Mouse (Mus musculus) forebrain, embryonic 16.5 days (tissue): ENCODE results near the gene Fam189b. TPM values are rescaled to one million over a fixed set of nuclear protein-coding genes. Genes with fewer than 3 reads are reported as not detected.
A peak's percentile ranks its signal among the peaks of the same experiment; 100 is the strongest.

Experiments used
- ATAC-seq: fragments of 200-750 bp; cut with Nextera tagmentation; 2 replicates; pipeline ENCODE4 v1.8.0; 2017; ENCODE audit warnings: mild to moderate bottlenecking, moderate library complexity
- H3K27ac ChIP-seq: fragments of 300-500 bp; sonication (generic); 2 replicates; pipeline ENCODE4 v1.5.1; 2014; ENCODE audit warnings: low read length, control low read depth
- H3K27me3 ChIP-seq: fragments of 300-500 bp; sonication (generic); replicated peaks from 2 replicates; pipeline ENCODE4 v1.6.1; 2014; ENCODE audit warnings: low read length; ENCODE audit not compliant: control insufficient read depth, insufficient read depth
- H3K36me3 ChIP-seq: fragments of 300-500 bp; sonication (generic); 2 replicates; pipeline ENCODE4 v1.6.1; 2014; ENCODE audit not compliant: control insufficient read depth, insufficient read depth
- H3K4me1 ChIP-seq: fragments of 300-500 bp; sonication (generic); replicated peaks from 2 replicates; pipeline ENCODE4 v1.6.1; 2014; ENCODE audit warnings: low read length; ENCODE audit not compliant: control insufficient read depth, insufficient read depth
- H3K4me2 ChIP-seq: fragments of 300-500 bp; sonication (generic); 2 replicates; pipeline ENCODE4 v1.6.1; 2014; ENCODE audit warnings: mild to moderate bottlenecking, low read length, control low read depth
- H3K4me3 ChIP-seq: fragments of 300-500 bp; sonication (generic); replicated peaks from 2 replicates; pipeline ENCODE4 v1.5.1; 2014; ENCODE audit warnings: mild to moderate bottlenecking, low read length, control low read depth
- H3K9ac ChIP-seq: fragments of 300-500 bp; sonication (generic); replicated peaks from 2 replicates; pipeline ENCODE4 v1.6.1; 2014; ENCODE audit warnings: low read depth, low read length, control low read depth
- H3K9me3 ChIP-seq: fragments of 300-500 bp; sonication (generic); 2 replicates; pipeline ENCODE4 v1.6.1; 2016; ENCODE audit warnings: low read length; ENCODE audit not compliant: control insufficient read depth
- WGBS: fragments of 180-500 bp; shearing (Covaris S2); extraction: QIAGEN DNeasy Blood & Tissue Kit; methylation state at CpG from one replicate; pipeline ENCODE4 v1.1.7; 2014; 5-methylcytosine and 5-hydroxymethylcytosine counted together
- polyA plus RNA-seq: library from polyadenylated mRNA; unstranded; fragments of >200 nt; fragmentation: Nextera tagmentation; extraction: Ambion mirVana; gene quantifications from 2 replicates; pipeline ENCODE4 v1.2.1, GENCODE M21; 2015

The Fam189b gene
- polyA plus RNA-seq, 1 experiment from 2014 or later, result 30.7 TPM

DNA sequence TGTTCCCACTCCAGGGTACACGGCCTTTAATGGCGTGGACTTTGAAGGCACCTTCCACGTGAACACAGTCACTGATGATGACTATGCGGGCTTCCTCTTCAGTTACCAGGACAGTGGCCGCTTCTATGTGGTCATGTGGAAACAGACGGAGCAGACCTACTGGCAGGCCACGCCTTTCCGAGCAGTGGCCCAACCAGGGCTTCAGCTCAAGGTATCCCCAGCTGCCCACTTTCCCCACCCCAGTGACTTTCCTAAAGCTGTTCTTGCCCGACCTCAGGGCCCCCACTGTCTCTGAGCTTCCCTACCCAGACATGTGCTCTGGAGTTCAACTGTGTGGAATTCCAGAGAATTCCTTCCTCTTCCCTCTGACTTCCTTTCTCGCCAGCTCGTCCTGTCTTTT is 41.9 kb downstream of the Fam189b start:
- H3K27me3 ChIP-seq, result no peaks in the 10 kb centered on the region
- peak overlapping the region; percentile 58 for H3K9ac ChIP-seq
- no peaks in the 10 kb centered on the region for H3K9me3 ChIP-seq
- peak overlapping the region; percentile 89 for H3K27ac ChIP-seq
- WGBS, result 16% methylated on average over 11 of the region's 11 CpGs
- no peak for ATAC-seq
- H3K4me3 ChIP-seq, result peak overlapping the region; percentile 48
- no peaks in the 10 kb centered on the region for H3K36me3 ChIP-seq
- H3K4me1 ChIP-seq, result peaks cover 55% of the 10 kb centered on the region
- H3K4me2 ChIP-seq, result peak overlapping the region; percentile 71

DNA sequence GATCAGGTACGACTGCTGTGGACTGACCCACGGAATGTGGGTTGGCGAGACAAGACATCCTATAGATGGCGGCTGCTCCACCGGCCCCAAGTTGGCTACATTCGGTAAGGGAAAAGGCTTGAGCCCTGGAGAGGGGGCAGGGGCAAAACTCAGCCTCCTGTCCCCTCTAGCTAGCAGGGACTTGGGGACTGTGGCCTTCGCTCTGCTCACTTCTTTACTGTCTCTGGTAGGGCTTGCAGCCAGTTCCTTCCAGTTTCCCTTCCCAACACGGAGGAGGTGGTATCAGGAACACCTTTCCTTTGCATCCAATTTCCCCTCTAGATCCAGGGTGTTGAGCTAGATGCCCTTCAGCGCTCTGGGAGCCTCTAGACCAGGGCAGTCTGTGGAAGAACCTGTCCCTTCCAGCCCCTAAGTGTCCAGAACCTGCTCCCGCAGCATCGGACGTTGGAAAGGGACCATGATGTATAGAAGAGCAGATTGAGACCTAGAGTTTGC is 42.4 kb downstream of the Fam189b start:
- H3K4me2 ChIP-seq, result peak overlapping the region; percentile 71
- peaks cover 55% of the 10 kb centered on the region for H3K4me1 ChIP-seq
- no peak for ATAC-seq
- H3K9ac ChIP-seq, result peak overlapping the region; percentile 58
- H3K27ac ChIP-seq, result peak overlapping the region; percentile 89
- no peaks in the 10 kb centered on the region for H3K36me3 ChIP-seq
- WGBS, result 6% methylated on average over 12 of the region's 12 CpGs
- no peaks in the 10 kb centered on the region for H3K9me3 ChIP-seq
- H3K4me3 ChIP-seq, result peak overlapping the region; percentile 48
- H3K27me3 ChIP-seq, result no peaks in the 10 kb centered on the region

DNA sequence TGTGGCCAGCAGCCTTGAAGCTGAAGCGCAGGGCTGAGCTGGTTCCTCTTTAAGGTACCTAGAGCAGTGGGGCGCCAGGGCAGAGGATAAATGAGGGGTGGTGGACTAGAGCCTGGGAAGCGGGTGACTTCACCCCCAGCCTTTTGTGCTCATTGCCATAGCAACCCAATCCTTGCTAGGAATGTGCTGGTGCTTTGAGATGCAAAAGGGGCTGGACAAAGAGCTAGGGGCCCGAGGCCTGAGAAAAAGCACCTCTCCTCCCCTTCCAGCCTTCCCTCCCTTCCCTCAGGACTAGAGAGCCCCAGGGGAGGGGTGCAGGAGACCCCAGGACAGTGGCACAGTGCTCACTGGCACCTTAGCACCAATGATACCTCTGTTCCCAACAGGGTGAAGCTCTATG is 43.0 kb downstream of the Fam189b start:
- Histone ChIP-seq H3K9ac (peak overlapping the region; percentile 58), H3K4me1 (peaks cover 55% of the 10 kb centered on the region), H3K27ac (peak overlapping the region; percentile 89), H3K36me3 (no peaks in the 10 kb centered on the region), H3K9me3 (no peaks in the 10 kb centered on the region), H3K27me3 (no peaks in the 10 kb centered on the region), H3K4me2 (peak overlapping the region; percentile 71), H3K4me3 (peak overlapping the region; percentile 48)
- peak; percentile 61 for ATAC-seq
- 2% methylated on average over 4 of the region's 4 CpGs for WGBS

DNA sequence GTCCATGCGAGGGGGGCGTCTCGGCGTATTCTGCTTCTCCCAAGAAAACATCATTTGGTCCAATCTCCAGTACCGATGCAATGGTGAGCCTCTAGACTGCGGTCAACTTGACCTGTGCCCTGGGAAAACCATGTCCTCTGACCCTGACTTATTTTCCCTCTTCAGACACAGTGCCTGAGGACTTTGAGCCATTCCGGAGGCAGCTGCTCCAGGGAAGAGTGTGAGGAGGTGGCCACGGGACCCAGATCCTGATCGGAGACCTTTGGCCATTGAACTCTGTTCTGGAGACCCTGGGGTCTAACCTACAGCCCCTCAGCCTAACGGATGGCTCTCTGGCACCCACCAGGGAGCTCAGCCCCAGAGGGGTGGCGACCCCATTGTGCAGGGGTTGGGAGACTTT is 43.4 kb downstream of the Fam189b start:
- Histone ChIP-seq H3K4me1 (peaks cover 55% of the 10 kb centered on the region), H3K4me3 (peak overlapping the region; percentile 48), H3K9me3 (no peaks in the 10 kb centered on the region), H3K27ac (peak overlapping the region; percentile 89), H3K4me2 (peak overlapping the region; percentile 71), H3K27me3 (no peaks in the 10 kb centered on the region), H3K36me3 (no peaks in the 10 kb centered on the region), H3K9ac (peak overlapping the region; percentile 58)
- WGBS, result 4% methylated on average over 11 of the region's 11 CpGs
- ATAC-seq, result no peak

DNA sequence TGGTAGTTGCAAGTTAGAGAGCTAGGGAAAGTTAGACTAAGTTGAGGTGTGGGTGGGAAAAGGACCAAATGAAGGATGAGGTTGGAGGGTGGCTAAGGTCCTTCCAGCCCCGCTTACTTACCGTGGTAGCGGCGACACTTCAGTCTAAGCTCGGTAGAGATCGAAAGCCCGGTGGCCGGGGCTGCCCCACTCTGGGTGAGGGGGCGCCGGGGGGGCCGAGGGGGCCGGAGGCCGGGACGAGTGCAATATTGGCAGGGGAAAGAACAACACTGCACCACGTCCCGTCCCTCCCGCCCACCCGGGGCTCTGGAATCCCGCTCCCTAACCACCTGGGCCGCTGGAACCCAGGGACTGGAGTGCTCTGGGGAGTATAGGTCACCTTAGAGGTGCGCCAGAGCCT is 44.0 kb downstream of the Fam189b start, which contains the start of gene Mtx1:
TSS of gene Mtx1 (minus strand) at position 189 of the 400 bp plus-strand sequence.
- ATAC-seq, result no peak; the same call in 1 of the 2 replicates
- peak within 1 kb of the TSS; percentile 48 for H3K4me3 ChIP-seq
- peak within 1 kb of the TSS; percentile 89 for H3K27ac ChIP-seq
- no peaks in the 10 kb centered on the region for H3K27me3 ChIP-seq
- H3K9me3 ChIP-seq, result no peaks in the 10 kb centered on the region
- peaks cover 55% of the 10 kb centered on the region for H3K4me1 ChIP-seq
- no peaks in the 10 kb centered on the region for H3K36me3 ChIP-seq
- peak within 1 kb of the TSS; percentile 58 for H3K9ac ChIP-seq
- H3K4me2 ChIP-seq, result peak within 1 kb of the TSS; percentile 71
- under 1% methylated on average over 21 of the region's 21 CpGs for WGBS

DNA sequence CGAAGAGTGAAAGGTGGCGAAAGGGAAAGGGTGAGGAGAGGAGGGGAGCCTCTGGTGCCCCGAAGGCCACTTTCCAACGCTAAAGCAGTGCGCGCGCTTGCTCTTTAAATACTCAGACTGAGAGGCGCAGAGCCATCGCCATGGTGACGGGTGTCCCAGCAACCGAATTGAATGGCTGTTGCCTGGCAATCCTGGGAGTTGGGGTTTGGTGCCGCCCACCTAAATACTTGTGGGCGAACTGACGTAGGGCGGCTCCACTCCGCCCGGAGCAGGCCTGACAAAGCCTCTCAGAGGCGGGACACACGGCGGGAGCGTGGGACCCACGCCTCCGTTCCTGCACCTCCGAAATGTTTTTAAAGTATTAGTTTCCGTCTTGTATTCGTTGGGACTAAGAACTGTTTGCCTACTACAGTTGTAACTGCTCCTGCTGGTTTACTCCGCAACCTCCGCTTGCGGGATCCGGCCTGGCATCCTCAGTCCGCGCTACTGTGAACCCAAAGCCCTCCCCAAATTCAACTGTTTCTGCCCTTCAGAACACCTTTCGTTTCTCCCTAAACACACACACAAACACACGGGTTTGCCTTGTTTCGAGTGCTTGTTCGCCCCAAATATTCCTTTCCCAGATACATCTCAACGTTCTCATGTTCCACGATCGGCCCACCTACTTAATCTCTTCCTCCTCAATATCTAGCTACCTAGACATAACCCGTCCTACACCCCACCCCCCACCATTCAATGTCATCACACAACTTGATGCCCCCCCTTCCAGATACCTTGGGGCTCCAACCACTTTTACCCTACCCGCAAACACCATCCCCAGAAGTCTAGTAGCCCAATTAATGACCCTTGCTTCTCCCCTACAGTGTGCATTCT is 44.6 kb downstream of the Fam189b start:
- Histone ChIP-seq H3K27ac (peak overlapping the region; percentile 89), H3K36me3 (no peaks in the 10 kb centered on the region), H3K4me3 (peak overlapping the region; percentile 48), H3K4me1 (peaks cover 55% of the 10 kb centered on the region), H3K9me3 (no peaks in the 10 kb centered on the region), H3K9ac (peak overlapping the region; percentile 58), H3K4me2 (peak overlapping the region; percentile 71), H3K27me3 (no peaks in the 10 kb centered on the region)
- peak; percentile 87 for ATAC-seq
- WGBS, result under 1% methylated on average over 41 of the region's 41 CpGs

DNA sequence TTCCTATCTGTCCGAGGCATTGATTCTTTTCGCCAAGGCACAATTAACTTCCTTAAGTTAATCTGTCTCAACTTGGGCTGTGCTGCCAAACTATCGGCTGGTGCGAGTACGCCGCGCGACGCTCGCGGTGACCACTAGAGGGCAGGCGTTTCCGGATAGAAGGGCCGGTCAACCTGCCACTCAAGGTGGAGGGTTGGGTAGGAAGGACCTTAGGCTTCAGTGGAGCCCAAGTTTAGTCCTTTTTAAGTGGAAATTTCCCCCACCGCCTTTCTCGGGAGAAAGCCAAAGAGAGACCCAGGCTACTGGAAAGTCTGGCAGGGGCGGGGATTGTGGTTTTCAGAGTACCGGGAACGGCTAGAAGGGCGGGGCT is 45.2 kb downstream of the Fam189b start:
- under 1% methylated on average over 19 of the region's 20 CpGs for WGBS
- Histone ChIP-seq H3K4me2 (peak overlapping the region; percentile 71), H3K9me3 (no peaks in the 10 kb centered on the region), H3K36me3 (no peaks in the 10 kb centered on the region), H3K27me3 (no peaks in the 10 kb centered on the region), H3K9ac (peak overlapping the region; percentile 58), H3K27ac (peak overlapping the region; percentile 89), H3K4me1 (peaks cover 55% of the 10 kb centered on the region), H3K4me3 (peak overlapping the region; percentile 48)
- peak; percentile 36 for ATAC-seq

DNA sequence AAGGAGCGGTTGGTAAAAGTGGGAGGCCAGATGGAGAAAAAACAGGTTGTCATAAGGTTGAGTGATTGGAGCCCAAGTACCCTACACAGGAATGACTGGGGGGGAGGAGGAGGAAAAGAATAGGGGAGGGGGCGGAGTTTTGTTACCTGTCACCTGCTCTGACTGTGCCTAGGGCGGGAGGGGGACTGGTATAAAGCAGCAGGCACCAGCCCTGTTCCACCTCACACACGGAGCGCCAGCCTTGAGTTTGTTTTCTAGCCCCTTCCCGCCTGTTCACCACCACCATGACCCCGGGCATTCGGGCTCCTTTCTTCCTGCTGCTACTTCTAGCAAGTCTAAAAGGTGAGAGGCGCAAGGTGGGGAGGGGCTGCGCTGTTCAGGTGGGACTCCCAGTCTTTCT is 45.9 kb downstream of the Fam189b start, which contains the start of gene Muc1:
TSS of gene Muc1 (plus strand) at position 222 of the 400 bp plus-strand sequence.
- peak within 1 kb of the TSS; percentile 48 for H3K4me3 ChIP-seq
- H3K27me3 ChIP-seq, result no peaks in the 10 kb centered on the region
- H3K27ac ChIP-seq, result peak within 1 kb of the TSS; percentile 89
- 36% methylated on average over 10 of the region's 10 CpGs for WGBS
- H3K9ac ChIP-seq, result peak within 1 kb of the TSS; percentile 58
- H3K36me3 ChIP-seq, result 0 out of 2 replicates have a peak, but pooled peaks cover 2% of the 10 kb centered on the region
- H3K9me3 ChIP-seq, result no peaks in the 10 kb centered on the region
- peak within 1 kb of the TSS; percentile 71 for H3K4me2 ChIP-seq
- H3K4me1 ChIP-seq, result peaks cover 48% of the 10 kb centered on the region
- ATAC-seq, result no peak

DNA sequence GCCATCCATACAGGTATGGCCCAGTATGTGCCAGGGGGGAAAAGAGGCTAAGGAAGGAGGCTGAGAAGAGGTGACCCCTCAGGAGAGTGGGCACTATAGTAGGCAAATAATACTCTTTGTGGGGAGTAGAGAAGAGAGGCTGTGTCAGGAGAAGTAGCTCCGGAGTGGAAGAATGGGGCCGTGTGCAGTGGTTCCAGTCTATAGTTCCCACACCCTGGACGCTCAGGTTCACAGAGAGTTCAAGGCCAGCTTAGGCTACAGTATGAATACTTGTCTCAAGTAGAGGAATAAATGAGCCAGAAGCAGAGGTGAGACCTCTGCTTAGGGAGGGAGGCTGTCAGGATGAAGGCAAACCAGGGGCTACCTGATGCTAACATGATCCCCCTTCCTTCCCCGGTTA is 46.3 kb downstream of the Fam189b start:
- peaks cover 44% of the 10 kb centered on the region for H3K4me1 ChIP-seq
- H3K36me3 ChIP-seq, result 0 out of 2 replicates have a peak, but pooled peaks cover 2% of the 10 kb centered on the region
- no peak overlapping the region for H3K9ac ChIP-seq
- no peak overlapping the region for H3K4me2 ChIP-seq
- H3K9me3 ChIP-seq, result no peaks in the 10 kb centered on the region
- no peak overlapping the region for H3K4me3 ChIP-seq
- no peak overlapping the region for H3K27ac ChIP-seq
- no peaks in the 10 kb centered on the region for H3K27me3 ChIP-seq
- 46% methylated on average over 4 of the region's 4 CpGs for WGBS
- ATAC-seq, result no peak
